In genomic region chr1:91872388-91873059, GRCm38 (mm10) we compare ENCODE assay signal across 7 mouse cellular contexts.
DNase-seq lines count a peak whose midpoint lies in the region; ATAC-seq and TF ChIP-seq lines count a peak whose summit lies in the region.

No protein-coding gene starts in this region.

- DNase-seq in intestine, embryonic 14.5 days (ENCODE audit: low spot score) = no peak
- peak; percentile 4 for DNase-seq in brain, embryonic 14.5 days (ENCODE audit: low read depth)
- DNase-seq in fibroblast of lung, adult 2 months (ENCODE audit: low read depth) = peak; percentile 67
- no peak for DNase-seq in c-Kit-positive CD71-positive TER-119-positive erythroid progenitor cells, embryonic 14.5 days (ENCODE audit: low spot score)
- no peak for DNase-seq in left cerebral cortex, postnatal 4 days

- no peak overlapping the region for H3K9ac ChIP-seq in intestine, embryonic 14.5 days (ENCODE audit: low read length)
- H3K9ac ChIP-seq in intestine, postnatal 0 days (ENCODE audit: low read depth, low read length) = no peak overlapping the region
- no peak overlapping the region for H3K9ac ChIP-seq in lung, embryonic 15.5 days

- no peaks in the 10 kb centered on the region for H3K36me3 ChIP-seq in intestine, embryonic 14.5 days (ENCODE audit: control insufficient read depth, insufficient read depth, low read length)
- no peaks in the 10 kb centered on the region for H3K36me3 ChIP-seq in intestine, postnatal 0 days (ENCODE audit: control insufficient read depth, insufficient read depth)
- H3K36me3 ChIP-seq in lung, embryonic 15.5 days = no peaks in the 10 kb centered on the region

- no peak overlapping the region for H3K4me3 ChIP-seq in intestine, embryonic 14.5 days (ENCODE audit: low read depth, low read length)
- no peak overlapping the region for H3K4me3 ChIP-seq in intestine, postnatal 0 days (ENCODE audit: low read depth, low read length)
- H3K4me3 ChIP-seq in lung, embryonic 15.5 days = no peak overlapping the region

- peaks cover 36% of the 10 kb centered on the region for H3K4me1 ChIP-seq in intestine, embryonic 14.5 days (replicated peaks; ENCODE audit: control insufficient read depth, insufficient read depth, low read length)
- H3K4me1 ChIP-seq in intestine, postnatal 0 days (replicated peaks; ENCODE audit: control insufficient read depth, insufficient read depth, low read length) = no peaks in the 10 kb centered on the region
- peaks cover 42% of the 10 kb centered on the region for H3K4me1 ChIP-seq in lung, embryonic 15.5 days

- H3K9me3 ChIP-seq in intestine, embryonic 14.5 days (ENCODE audit: control insufficient read depth, low read length) = no peaks in the 10 kb centered on the region
- no peaks in the 10 kb centered on the region for H3K9me3 ChIP-seq in intestine, postnatal 0 days (ENCODE audit: control insufficient read depth)
- no peaks in the 10 kb centered on the region for H3K9me3 ChIP-seq in lung, embryonic 15.5 days

- WGBS in intestine, embryonic 14.5 days = 18% methylated on average over 8 of the region's 8 CpGs
- WGBS in intestine, postnatal 0 days = 28% methylated on average over 8 of the region's 8 CpGs
- WGBS in lung, embryonic 15.5 days = 27% methylated on average over 8 of the region's 8 CpGs

- intact Hi-C loops in left cerebral cortex, postnatal 4 days (cut with DNase I) = loop anchor here (10.0 kb wide), 1 partner anchor 318 kb away; no protein-coding TSS in a partner anchor

- ATAC-seq in intestine, embryonic 14.5 days (replicated peaks; ENCODE audit: low FRiP score, low TSS enrichment, low read depth) = peak; percentile 29; the same call in 1 of the 2 replicates
- ATAC-seq in intestine, postnatal 0 days = no peak
- peak; percentile 23; the same call in 1 of the 2 replicates for ATAC-seq in lung, embryonic 15.5 days (ENCODE audit: borderline replicate concordance, extremely low read depth, low FRiP score, low TSS enrichment)

- no peaks in the 10 kb centered on the region for H3K27me3 ChIP-seq in intestine, embryonic 14.5 days (replicated peaks; ENCODE audit: control insufficient read depth, insufficient read depth, low read length)
- no peaks in the 10 kb centered on the region for H3K27me3 ChIP-seq in intestine, postnatal 0 days (replicated peaks; ENCODE audit: control insufficient read depth, insufficient read depth, low read length)
- no peaks in the 10 kb centered on the region for H3K27me3 ChIP-seq in lung, embryonic 15.5 days

- no peak for TF ChIP-seq POLR2A in brain, embryonic 14.5 days (IDR thresholded peaks at IDR 0.05; ENCODE audit: borderline replicate concordance, extremely low read depth, insufficient read depth, insufficient read length, poor library complexity, severe bottlenecking)

- H3K27ac ChIP-seq in intestine, embryonic 14.5 days (ENCODE audit: low read depth) = peak overlapping the region; percentile 54; the same call in 1 of the 2 replicates
- H3K27ac ChIP-seq in intestine, postnatal 0 days (ENCODE audit: low read depth, low read length) = no peak overlapping the region; the same call in 1 of the 2 replicates
- peak overlapping the region; percentile 51 for H3K27ac ChIP-seq in lung, embryonic 15.5 days

- no peak for TF ChIP-seq CTCF in intestine, postnatal 0 days (IDR thresholded peaks at IDR 0.05; ENCODE audit: low read depth)
- TF ChIP-seq CTCF in brain, embryonic 14.5 days (IDR thresholded peaks at IDR 0.05; ENCODE audit: borderline replicate concordance, extremely low read depth, insufficient read depth, insufficient read length) = no peak

- no peak overlapping the region for H3K4me2 ChIP-seq in intestine, embryonic 14.5 days (ENCODE audit: low read length)
- H3K4me2 ChIP-seq in intestine, postnatal 0 days (replicated peaks; ENCODE audit: low read depth) = no peak overlapping the region
- no peak overlapping the region for H3K4me2 ChIP-seq in lung, embryonic 15.5 days

Comparison
In these comparisons a context has a peak if more than half of its experiments do, and no peak if none do; other contexts are left out.
1. DNase-seq: peak in brain, embryonic 14.5 days (single experiment) and fibroblast of lung, adult 2 months (single experiment); none in intestine, embryonic 14.5 days (single experiment), c-Kit-positive CD71-positive TER-119-positive erythroid progenitor cells, embryonic 14.5 days (single experiment) and left cerebral cortex, postnatal 4 days (single experiment).